Mouse (Mus musculus): ENCODE data around the gene Synpr. TPM values are rescaled to one million over a fixed set of nuclear protein-coding genes. Genes with fewer than 3 reads are reported as not detected.
A peak's percentile ranks its signal among the peaks of the same experiment; 100 is the strongest.

The Synpr gene
- total and polyA plus RNA-seq, 3 experiments = not detected

- Histone ChIP-seq H3K36me3 (replicated peaks in 1 of 2; ENCODE audit: control insufficient read depth in 1 of 2, insufficient read depth in 1 of 2, low read length in 1 of 2) (no peaks in the 10 kb centered on the region), H3K4me2 (ENCODE audit: insufficient read depth, low read depth, poor library complexity, severe bottlenecking) (no peak overlapping the region), H3K9ac (ENCODE audit: insufficient read depth, low read depth) (no peak overlapping the region), H3K4me3 (replicated peaks in 1 of 3; ENCODE audit: low read depth in 2 of 3, low read length in 2 of 3, poor library complexity in 1 of 3) (no peak overlapping the region), H3K4me1 (ENCODE audit: control insufficient read depth in 1 of 2, insufficient read depth in 2 of 2) (peaks cover 0 to 14% of the 10 kb centered on the region in 2 experiments; a peak in 2 of 4 replicates), H3K79me2 (replicated peaks; ENCODE audit: control insufficient read depth, extremely low read depth, insufficient read depth, poor library complexity, severe bottlenecking) (no peaks in the 10 kb centered on the region), H3K27ac (ENCODE audit: insufficient read depth, low read depth) (no peak overlapping the region), H3K27me3 (replicated peaks) (no peaks in the 10 kb centered on the region), H3K9me3 (replicated peaks; ENCODE audit: low read length) (no peaks in the 10 kb centered on the region)
- TF ChIP-seq MYC (IDR thresholded peaks at IDR 0.05; ENCODE audit: low read depth, low read length) (no peak), NELFE (IDR thresholded peaks at IDR 0.05; ENCODE audit: low read depth, low read length) (no peak), JUND (conservative IDR thresholded peaks at IDR 0.05; ENCODE audit: low read depth, low read length) (0 out of 2 replicates have a peak, but pooled peaks have one; percentile 24), NRF1 (IDR thresholded peaks at IDR 0.05; ENCODE audit: low read depth, low read length) (no peak), TCF12 (IDR thresholded peaks at IDR 0.05; ENCODE audit: low read depth, low read length) (no peak), BHLHE40 (IDR thresholded peaks at IDR 0.05; ENCODE audit: low read depth, low read length) (0 out of 2 replicates have a peak, but pooled peaks have one; percentile 12), ELF1 (IDR thresholded peaks at IDR 0.05; ENCODE audit: low read depth, low read length) (no peak), UBTF (IDR thresholded peaks at IDR 0.05; ENCODE audit: low read depth, low read length) (no peak)
- peak; percentile 28 for DNase-seq (ENCODE audit: extremely low read depth)
- in situ Hi-C loops (cut with MboI; ENCODE audit: low pct_ligation_motif_present, low pct_unique_long_range_greater_than_20kb, low sequenced_read_pairs) = no loop called here
- dilution Hi-C loops (cut with MboI; ENCODE audit: extremely low pct_ligation_motif_present, extremely low pct_unique_long_range_greater_than_20kb, low sequenced_read_pairs) = no loop called here
Observed at GRCm38 (mm10) chr14:13551209-13551608, 266.6 kb downstream of the Synpr start.

- Histone ChIP-seq H3K79me2 (replicated peaks; ENCODE audit: control insufficient read depth, extremely low read depth, insufficient read depth, poor library complexity, severe bottlenecking) (no peaks in the 10 kb centered on the region), H3K4me1 (ENCODE audit: control insufficient read depth in 1 of 2, insufficient read depth in 2 of 2) (peaks cover 0 to 14% of the 10 kb centered on the region in 2 experiments; a peak in 2 of 4 replicates), H3K9me3 (replicated peaks; ENCODE audit: low read length) (no peaks in the 10 kb centered on the region), H3K9ac (ENCODE audit: insufficient read depth, low read depth) (no peak overlapping the region), H3K36me3 (replicated peaks in 1 of 2; ENCODE audit: control insufficient read depth in 1 of 2, insufficient read depth in 1 of 2, low read length in 1 of 2) (no peaks in the 10 kb centered on the region), H3K4me2 (ENCODE audit: insufficient read depth, low read depth, poor library complexity, severe bottlenecking) (no peak overlapping the region), H3K27ac (ENCODE audit: insufficient read depth, low read depth) (no peak overlapping the region), H3K4me3 (replicated peaks in 1 of 3; ENCODE audit: low read depth in 2 of 3, low read length in 2 of 3, poor library complexity in 1 of 3) (no peak overlapping the region), H3K27me3 (replicated peaks) (no peaks in the 10 kb centered on the region)
- no peak for TF ChIP-seq JUND (conservative IDR thresholded peaks at IDR 0.05; ENCODE audit: low read depth, low read length)
- dilution Hi-C loops (cut with MboI; ENCODE audit: extremely low pct_ligation_motif_present, extremely low pct_unique_long_range_greater_than_20kb, low sequenced_read_pairs) = no loop called here
- in situ Hi-C loops (cut with MboI; ENCODE audit: low pct_ligation_motif_present, low pct_unique_long_range_greater_than_20kb, low sequenced_read_pairs) = no loop called here
- DNase-seq (ENCODE audit: extremely low read depth) = no peak
Observed at GRCm38 (mm10) chr14:13553616-13554370, 269.2 kb downstream of the Synpr start.

GRCm38 (mm10) chr14:13554631-13555030 lies 270.1 kb downstream of the Synpr start:
- Histone ChIP-seq H3K36me3 (replicated peaks in 1 of 2; ENCODE audit: control insufficient read depth in 1 of 2, insufficient read depth in 1 of 2, low read length in 1 of 2) (no peaks in the 10 kb centered on the region), H3K9me3 (replicated peaks; ENCODE audit: low read length) (no peaks in the 10 kb centered on the region), H3K9ac (ENCODE audit: insufficient read depth, low read depth) (no peak overlapping the region), H3K4me3 (replicated peaks in 1 of 3; ENCODE audit: low read depth in 2 of 3, low read length in 2 of 3, poor library complexity in 1 of 3) (no peak overlapping the region), H3K4me1 (ENCODE audit: control insufficient read depth in 1 of 2, insufficient read depth in 2 of 2) (peaks cover 0 to 14% of the 10 kb centered on the region in 2 experiments; a peak in 2 of 4 replicates), H3K4me2 (ENCODE audit: insufficient read depth, low read depth, poor library complexity, severe bottlenecking) (no peak overlapping the region), H3K27ac (ENCODE audit: insufficient read depth, low read depth) (no peak overlapping the region), H3K27me3 (replicated peaks) (no peaks in the 10 kb centered on the region), H3K79me2 (replicated peaks; ENCODE audit: control insufficient read depth, extremely low read depth, insufficient read depth, poor library complexity, severe bottlenecking) (no peaks in the 10 kb centered on the region)
- dilution Hi-C loops (cut with MboI; ENCODE audit: extremely low pct_ligation_motif_present, extremely low pct_unique_long_range_greater_than_20kb, low sequenced_read_pairs) = no loop called here
- in situ Hi-C loops (cut with MboI; ENCODE audit: low pct_ligation_motif_present, low pct_unique_long_range_greater_than_20kb, low sequenced_read_pairs) = no loop called here
- TF ChIP-seq HCFC1 (IDR thresholded peaks at IDR 0.05; ENCODE audit: low read depth, low read length) = no peak
- no peak for TF ChIP-seq E2F4 (IDR thresholded peaks at IDR 0.05; ENCODE audit: insufficient replicate concordance, low read depth, low read length)
- TF ChIP-seq TBP (conservative IDR thresholded peaks at IDR 0.05; ENCODE audit: low read depth, low read length) = no peak
- no peak for TF ChIP-seq MYC (IDR thresholded peaks at IDR 0.05; ENCODE audit: low read depth, low read length)
- no peak for TF ChIP-seq RCOR1 (conservative IDR thresholded peaks at IDR 0.05; ENCODE audit: low read depth, low read length)
- TF ChIP-seq TCF12 (IDR thresholded peaks at IDR 0.05; ENCODE audit: low read depth, low read length) = no peak
- DNase-seq (ENCODE audit: extremely low read depth) = no peak

Measured in CH12.LX (cell line).